Mouse (Mus musculus): Measurements from ENCODE around the gene Gm5148.

- TF ChIP-seq TAL1 (IDR thresholded peaks at IDR 0.05; ENCODE audit: low read length) = no peak
- TF ChIP-seq GATA1 (IDR thresholded peaks at IDR 0.05; ENCODE audit: low read length) = no peak
Observed at GRCm38 (mm10) chr3:37747258-37748001, 23.1 kb upstream of the Gm5148 start.

Measured in erythroblast, embryonic 14.5 days (primary cell).